Mouse (Mus musculus) midbrain, embryonic 15.5 days (tissue): ENCODE results near the gene Prkaca. TPM values are rescaled to one million over a fixed set of nuclear protein-coding genes. Genes with fewer than 3 reads are reported as not detected.

ENCODE experiments used
- ATAC-seq: fragments of 200-750 bp; cut with Nextera tagmentation; replicated peaks from 2 replicates; pipeline ENCODE4 v1.8.0; 2017; ENCODE audit warnings: moderate TSS enrichment
- H3K27ac ChIP-seq: fragments of 300-500 bp; sonication (generic); 2 replicates; pipeline ENCODE4 v1.5.1; 2015; ENCODE audit warnings: mild to moderate bottlenecking, inconsistent platforms
- H3K27me3 ChIP-seq: fragments of 300-500 bp; sonication (generic); replicated peaks from 2 replicates; pipeline ENCODE4 v1.6.1; 2015; ENCODE audit warnings: inconsistent platforms
- H3K36me3 ChIP-seq: fragments of 300-500 bp; sonication (generic); replicated peaks from 2 replicates; pipeline ENCODE4 v1.6.1; 2015; ENCODE audit warnings: inconsistent platforms
- H3K4me1 ChIP-seq: fragments of 300-500 bp; sonication (generic); 2 replicates; pipeline ENCODE4 v1.6.1; 2015; ENCODE audit warnings: inconsistent platforms
- H3K4me2 ChIP-seq: fragments of 300-500 bp; sonication (generic); 2 replicates; pipeline ENCODE4 v1.6.1; 2015; ENCODE audit warnings: inconsistent platforms, mild to moderate bottlenecking, moderate library complexity
- H3K4me3 ChIP-seq: fragments of 300-500 bp; sonication (generic); 2 replicates; pipeline ENCODE4 v1.5.1; 2015; ENCODE audit warnings: mild to moderate bottlenecking, inconsistent platforms
- H3K9ac ChIP-seq: fragments of 300-500 bp; sonication (generic); 2 replicates; pipeline ENCODE4 v1.6.1; 2015; ENCODE audit warnings: mild to moderate bottlenecking, inconsistent platforms
- H3K9me3 ChIP-seq: fragments of 300-500 bp; sonication (generic); 2 replicates; pipeline ENCODE4 v1.6.1; 2016; ENCODE audit warnings: inconsistent platforms
- WGBS: fragments of 180-500 bp; shearing (Covaris S2); methylation state at CpG from one replicate; pipeline ENCODE4 v1.1.7; 2015; ENCODE audit warnings: mixed read lengths; 5-methylcytosine and 5-hydroxymethylcytosine counted together
- polyA plus RNA-seq: library from polyadenylated mRNA; unstranded; fragments of >200 nt; fragmentation: Nextera tagmentation; extraction: Ambion mirVana; gene quantifications from 2 replicates; pipeline ENCODE4 v1.2.1, GENCODE M21; 2015

The Prkaca gene
- polyA plus RNA-seq, 1 experiment from 2014 or later, result 228 TPM

DNA sequence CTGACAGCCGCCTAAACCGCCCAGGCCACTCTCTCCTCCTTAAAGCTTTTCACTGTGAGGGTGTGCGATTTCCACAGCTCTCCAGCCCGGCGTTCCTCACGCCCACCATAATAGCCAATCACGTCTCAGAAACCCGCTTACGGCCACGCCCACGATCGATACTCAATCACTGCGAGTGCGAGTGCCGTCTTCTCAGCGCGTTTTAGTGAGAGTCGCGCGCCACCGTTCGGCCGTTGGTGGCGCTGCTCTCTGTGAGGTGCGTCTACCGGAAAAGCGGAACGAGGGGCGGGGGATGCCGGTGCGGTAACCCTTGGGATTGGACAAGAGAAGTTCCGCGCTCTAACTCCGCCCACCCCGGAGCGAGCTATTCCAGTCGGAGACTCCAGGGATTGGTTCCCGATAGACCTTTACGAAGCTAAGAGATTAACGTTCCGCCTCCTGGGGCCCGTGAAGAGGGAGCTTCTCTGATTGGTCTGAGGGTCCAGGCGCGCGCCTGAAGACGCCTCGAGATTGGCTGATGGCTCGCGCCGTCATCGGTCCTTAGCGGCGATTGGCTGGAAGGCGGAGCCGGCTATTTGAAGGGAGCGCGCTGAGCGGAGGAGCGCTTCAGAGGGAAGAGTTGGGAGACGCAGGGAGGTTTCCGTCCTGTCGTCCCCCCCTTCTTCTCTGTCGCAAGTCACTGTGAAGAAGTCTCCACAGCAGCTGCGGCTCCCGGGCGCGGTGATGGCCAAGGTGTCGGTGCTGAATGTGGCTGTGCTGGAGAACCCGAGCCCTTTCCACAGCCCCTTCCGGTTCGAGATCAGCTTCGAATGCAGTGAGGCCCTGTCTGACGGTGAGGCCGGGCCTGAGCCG is 17.5 kb upstream of the Prkaca start, which contains the start of the genes Gm10644 and Asf1b:
Gene Gm10644, minus strand, starts transcription at position 100 of the 852 bp plus-strand sequence.
Gene Asf1b, plus strand, starts transcription at position 402 of the 852 bp plus-strand sequence.
- ATAC-seq, result peak; percentile 99
- Histone ChIP-seq H3K27me3 (no peaks in the 10 kb centered on the region), H3K4me2 (peak within 1 kb of the TSS; percentile 86), H3K9me3 (no peaks in the 10 kb centered on the region), H3K36me3 (no peaks in the 10 kb centered on the region), H3K27ac (peak within 1 kb of the TSS; percentile 78), H3K9ac (peak within 1 kb of the TSS; percentile 57), H3K4me1 (peaks cover 15% of the 10 kb centered on the region), H3K4me3 (peak within 1 kb of the TSS; percentile 51)
- under 1% methylated on average over 75 of the region's 75 CpGs for WGBS

GRCm38 (mm10) chr8:83955958-83956218 is 16.9 kb upstream of the Prkaca start:
- WGBS, result 2% methylated on average over 15 of the region's 15 CpGs
- no peak for ATAC-seq
- Histone ChIP-seq H3K4me1 (peaks cover 15% of the 10 kb centered on the region), H3K36me3 (no peaks in the 10 kb centered on the region), H3K4me3 (peak overlapping the region; percentile 51), H3K4me2 (peak overlapping the region; percentile 86), H3K27ac (no peak overlapping the region), H3K9me3 (no peaks in the 10 kb centered on the region), H3K9ac (no peak overlapping the region), H3K27me3 (no peaks in the 10 kb centered on the region)

- peak overlapping the region; percentile 86; the same call in 1 of the 2 replicates for H3K4me2 ChIP-seq
Observed at GRCm38 (mm10) chr8:83956789-83957188, 16.0 kb upstream of the Prkaca start.

DNA sequence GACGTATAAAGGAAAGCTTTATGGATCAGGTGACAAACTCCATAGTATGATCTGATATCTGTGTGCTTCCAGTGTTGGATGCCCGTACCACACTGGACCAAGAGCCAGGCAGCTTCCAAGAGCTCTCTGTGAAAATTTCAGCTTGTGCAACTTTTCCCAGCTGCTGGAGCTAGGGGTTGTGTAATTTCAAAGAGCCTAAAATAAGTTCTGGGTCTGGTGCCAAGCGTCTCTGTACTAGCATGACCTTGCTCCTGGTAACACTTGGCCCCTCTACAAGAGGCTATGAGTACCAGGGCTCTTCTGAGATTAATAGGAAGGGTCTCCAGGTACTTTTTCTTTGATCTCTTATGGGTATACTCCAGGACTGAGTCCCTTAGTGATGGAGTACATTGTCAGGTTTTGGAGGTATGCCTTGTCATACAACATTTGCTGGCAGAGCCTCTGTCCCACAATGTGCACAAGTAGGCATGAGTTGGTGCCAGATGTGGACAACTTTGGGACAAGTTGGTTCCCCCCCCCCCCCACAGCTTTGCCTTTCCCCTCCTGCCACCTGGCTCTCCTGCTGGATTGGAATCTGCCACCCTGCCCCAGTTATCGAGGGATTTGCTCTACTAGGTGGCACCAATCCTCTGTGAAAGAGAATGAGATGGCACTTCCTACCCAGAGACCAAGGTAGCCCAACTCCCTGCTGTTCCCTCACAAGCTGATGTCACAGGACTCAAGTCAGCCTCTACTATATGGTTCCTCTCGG is 8.6 kb upstream of the Prkaca start:
- Histone ChIP-seq H3K4me3 (no peak overlapping the region), H3K27me3 (no peaks in the 10 kb centered on the region), H3K36me3 (no peaks in the 10 kb centered on the region), H3K4me2 (no peak overlapping the region), H3K27ac (no peak overlapping the region), H3K4me1 (no peaks in the 10 kb centered on the region), H3K9me3 (no peaks in the 10 kb centered on the region), H3K9ac (no peak overlapping the region)
- 91% methylated on average over 5 of the region's 5 CpGs for WGBS
- ATAC-seq, result no peak

More at GRCm38 (mm10) chr8:83956789-83957188, 16.0 kb upstream of the Prkaca start:
- no peak overlapping the region for H3K9ac ChIP-seq
- peaks cover 15% of the 10 kb centered on the region for H3K4me1 ChIP-seq
- H3K36me3 ChIP-seq, result no peaks in the 10 kb centered on the region
- WGBS, result 6% methylated on average over 1 of the region's 1 CpGs
- ATAC-seq, result no peak
- H3K27me3 ChIP-seq, result no peaks in the 10 kb centered on the region
- no peak overlapping the region for H3K27ac ChIP-seq
- H3K4me3 ChIP-seq, result no peak overlapping the region
- no peaks in the 10 kb centered on the region for H3K9me3 ChIP-seq

DNA sequence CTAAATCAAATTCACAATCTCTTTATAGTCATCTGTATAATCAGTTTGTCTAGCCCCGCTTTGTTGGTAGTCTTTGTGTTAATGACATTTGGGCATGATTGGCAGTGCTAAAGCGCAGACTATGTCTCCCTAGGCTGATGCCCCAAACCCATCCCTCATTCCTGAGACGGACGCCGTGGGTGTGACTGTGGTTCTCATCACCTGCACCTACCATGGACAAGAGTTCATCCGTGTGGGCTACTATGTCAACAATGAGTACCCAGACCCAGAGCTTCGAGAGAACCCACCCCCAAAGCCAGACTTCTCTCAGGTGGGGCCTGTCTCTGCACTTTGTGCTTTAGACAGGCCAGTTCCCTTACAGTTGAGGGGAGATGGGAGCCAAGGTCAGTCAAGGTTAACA is 5.1 kb upstream of the Prkaca start:
- H3K4me3 ChIP-seq, result no peak overlapping the region
- no peaks in the 10 kb centered on the region for H3K36me3 ChIP-seq
- H3K27ac ChIP-seq, result no peak overlapping the region
- H3K9me3 ChIP-seq, result no peaks in the 10 kb centered on the region
- no peak for ATAC-seq
- 95% methylated on average over 7 of the region's 7 CpGs for WGBS
- H3K4me2 ChIP-seq, result no peak overlapping the region
- peaks cover 6% of the 10 kb centered on the region for H3K4me1 ChIP-seq
- H3K27me3 ChIP-seq, result no peaks in the 10 kb centered on the region
- no peak overlapping the region for H3K9ac ChIP-seq

DNA sequence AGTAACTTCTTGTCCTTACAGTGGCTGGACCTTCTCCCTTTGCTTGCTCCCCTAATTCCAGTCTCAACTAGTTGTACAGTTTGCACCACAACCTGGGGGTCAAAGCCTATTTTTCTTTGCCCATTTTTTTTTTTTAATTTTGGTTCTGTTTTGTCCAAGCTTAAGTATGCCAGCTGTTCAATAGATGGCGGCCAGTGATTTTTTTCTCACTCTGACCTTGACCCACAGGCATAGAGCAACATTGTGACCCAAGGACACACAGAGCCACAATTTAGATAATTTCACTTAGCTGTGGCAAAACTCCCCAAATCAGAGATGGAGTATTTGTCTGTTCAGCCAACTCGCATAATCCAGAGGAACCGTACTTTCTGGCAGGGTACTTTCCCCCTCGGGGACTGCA is 1.7 kb upstream of the Prkaca start:
- Histone ChIP-seq H3K9ac (no peak overlapping the region), H3K9me3 (no peaks in the 10 kb centered on the region), H3K4me3 (no peak overlapping the region), H3K36me3 (no peaks in the 10 kb centered on the region), H3K4me1 (peaks cover 23% of the 10 kb centered on the region), H3K4me2 (no peak overlapping the region), H3K27ac (no peak overlapping the region), H3K27me3 (no peaks in the 10 kb centered on the region)
- no peak for ATAC-seq
- WGBS, result 89% methylated on average over 4 of the region's 4 CpGs

DNA sequence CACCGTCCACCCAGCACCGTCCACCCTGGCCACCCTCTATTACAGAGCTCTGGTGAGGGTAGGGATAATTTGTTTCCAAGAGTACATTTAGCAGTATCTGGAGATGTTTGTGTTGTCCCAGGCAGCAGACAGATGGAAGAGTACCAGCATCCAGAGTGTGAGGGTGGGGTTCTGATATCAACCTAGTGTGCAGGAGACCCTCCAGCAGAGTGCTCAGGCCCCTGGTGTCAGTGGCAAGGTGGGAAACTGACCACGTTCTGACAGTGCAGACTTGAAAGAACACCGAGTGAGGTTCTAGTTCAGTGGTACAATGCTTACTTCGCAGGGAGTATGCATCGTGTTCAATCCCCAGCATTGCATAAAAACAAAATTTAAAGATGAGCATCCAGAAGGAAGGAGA is 1.1 kb upstream of the Prkaca start:
- Histone ChIP-seq H3K9me3 (no peaks in the 10 kb centered on the region), H3K9ac (peak overlapping the region; percentile 79; the same call in 1 of the 2 replicates), H3K36me3 (no peaks in the 10 kb centered on the region), H3K4me2 (peak overlapping the region; percentile 70), H3K4me3 (peak overlapping the region; percentile 96), H3K27ac (peak overlapping the region; percentile 89; the same call in 1 of the 2 replicates), H3K27me3 (no peaks in the 10 kb centered on the region), H3K4me1 (peaks cover 26% of the 10 kb centered on the region)
- 67% methylated on average over 6 of the region's 6 CpGs for WGBS
- no peak for ATAC-seq

DNA sequence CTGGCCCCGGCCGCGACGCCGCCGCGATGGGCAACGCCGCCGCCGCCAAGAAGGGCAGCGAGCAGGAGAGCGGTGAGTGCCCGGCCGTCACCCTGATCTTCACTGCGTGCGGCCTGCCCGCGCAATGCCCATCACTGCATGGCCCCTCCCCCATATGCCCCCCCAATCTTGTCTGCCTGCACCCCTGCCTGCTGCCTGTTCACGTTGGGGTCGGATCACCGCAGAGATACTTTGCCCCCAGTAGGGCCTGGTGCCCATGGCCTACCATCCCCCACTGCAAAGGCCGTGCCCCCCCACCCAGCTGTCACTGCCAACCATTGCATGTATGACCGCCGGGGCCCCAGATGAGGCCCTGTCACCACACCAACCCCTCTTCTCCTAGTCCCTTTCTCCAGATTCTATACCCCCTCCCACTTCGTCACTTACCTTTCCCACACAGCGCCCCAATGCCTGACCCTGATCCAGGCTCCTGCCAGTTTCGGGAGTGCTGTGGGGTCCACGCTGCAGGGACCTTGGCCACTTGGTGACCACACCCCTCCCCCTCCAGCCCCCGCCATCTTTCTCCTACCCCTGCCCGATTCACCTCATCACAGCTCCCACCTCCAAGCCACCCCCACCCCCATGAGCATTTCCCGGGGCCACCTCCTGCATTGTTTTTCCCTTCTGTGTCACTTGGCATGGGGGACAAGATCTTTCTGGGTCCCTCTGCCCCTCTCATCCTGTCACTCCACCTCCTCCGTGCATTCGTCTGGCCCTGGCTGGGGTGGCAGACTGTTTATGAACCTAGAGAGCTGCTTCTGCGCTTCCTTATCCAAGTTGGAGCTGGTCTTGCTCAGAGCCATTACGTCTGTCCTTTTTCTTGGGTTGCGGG is 603 bp downstream of the Prkaca start:
- Histone ChIP-seq H3K36me3 (no peaks in the 10 kb centered on the region), H3K27me3 (no peaks in the 10 kb centered on the region), H3K27ac (peak overlapping the region; percentile 88), H3K4me3 (peak overlapping the region; percentile 96), H3K4me2 (peak overlapping the region; percentile 95), H3K9me3 (no peaks in the 10 kb centered on the region), H3K4me1 (peaks cover 43% of the 10 kb centered on the region), H3K9ac (peak overlapping the region; percentile 98)
- ATAC-seq, result peak; percentile 63
- WGBS, result 5% methylated on average over 36 of the region's 37 CpGs

DNA sequence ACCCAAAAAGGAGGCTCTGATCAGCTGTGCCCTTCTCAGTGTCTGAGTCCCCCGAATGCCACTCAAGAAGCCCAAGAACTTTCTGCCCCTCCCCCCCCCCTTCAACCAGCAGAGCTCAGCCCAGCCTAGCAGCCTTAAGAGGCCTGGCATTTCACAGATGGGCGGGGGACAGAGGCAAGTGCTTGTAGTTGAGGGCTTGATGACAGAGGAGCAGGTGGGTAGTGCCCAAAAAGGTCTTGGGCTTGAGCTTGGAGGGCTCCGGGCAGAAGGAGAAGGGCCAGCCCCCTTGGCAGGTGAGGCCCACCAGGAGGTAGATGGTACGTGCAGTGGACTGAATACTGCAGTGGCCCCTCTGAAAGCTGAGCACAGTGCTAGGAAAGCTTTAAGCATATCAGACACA is 1.7 kb downstream of the Prkaca start:
- Histone ChIP-seq H3K4me1 (peaks cover 43% of the 10 kb centered on the region), H3K36me3 (no peaks in the 10 kb centered on the region), H3K27ac (no peak overlapping the region), H3K27me3 (no peaks in the 10 kb centered on the region), H3K9ac (no peak overlapping the region), H3K4me2 (peak overlapping the region; percentile 95; the same call in 1 of the 2 replicates), H3K4me3 (peak overlapping the region; percentile 96; the same call in 1 of the 2 replicates), H3K9me3 (no peaks in the 10 kb centered on the region)
- no peak for ATAC-seq
- 80% methylated on average over 4 of the region's 4 CpGs for WGBS

DNA sequence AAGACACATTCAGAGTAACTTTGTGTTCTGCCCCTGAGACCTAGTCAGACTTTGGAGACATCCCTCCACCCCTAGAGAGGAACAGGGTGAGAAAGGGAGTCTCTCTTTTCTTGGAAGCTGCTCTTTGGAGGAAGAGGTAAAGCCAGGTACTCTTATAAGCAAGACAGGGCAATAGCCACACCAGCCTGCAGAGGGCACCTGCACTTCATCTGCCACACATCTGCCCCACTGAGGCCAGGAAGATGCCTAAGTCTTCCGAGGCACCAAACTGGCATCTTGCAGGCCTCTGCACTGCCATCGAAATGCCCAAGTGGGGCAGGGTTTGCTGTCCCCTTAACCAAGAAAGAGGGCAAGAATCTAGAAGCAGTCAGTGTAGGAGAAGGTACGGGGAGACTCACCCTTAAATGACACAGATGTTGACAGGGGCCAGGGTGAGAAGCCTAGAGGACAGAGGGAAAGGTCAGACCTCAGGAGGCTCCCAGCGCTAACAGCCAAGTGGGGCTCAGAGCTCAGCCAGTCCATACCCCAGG is 3.4 kb downstream of the Prkaca start:
- 89% methylated on average over 4 of the region's 4 CpGs for WGBS
- Histone ChIP-seq H3K36me3 (peaks cover 9% of the 10 kb centered on the region; the same call in 1 of the 2 replicates), H3K4me1 (peaks cover 46% of the 10 kb centered on the region), H3K4me3 (no peak overlapping the region), H3K4me2 (no peak overlapping the region), H3K9me3 (no peaks in the 10 kb centered on the region), H3K27me3 (no peaks in the 10 kb centered on the region), H3K9ac (no peak overlapping the region), H3K27ac (no peak overlapping the region)
- no peak for ATAC-seq

- Histone ChIP-seq H3K9me3 (no peaks in the 10 kb centered on the region), H3K4me1 (peaks cover 42% of the 10 kb centered on the region), H3K27me3 (no peaks in the 10 kb centered on the region), H3K36me3 (peaks cover 13% of the 10 kb centered on the region; the same call in 1 of the 2 replicates), H3K4me2 (no peak overlapping the region), H3K9ac (no peak overlapping the region), H3K27ac (no peak overlapping the region), H3K4me3 (no peak overlapping the region)
- ATAC-seq, result no peak
- WGBS, result 91% methylated on average over 5 of the region's 5 CpGs
Observed at GRCm38 (mm10) chr8:83976779-83977350, 4.1 kb downstream of the Prkaca start.
